Mouse (Mus musculus) C2C12 (cell line): ENCODE data around the gene Arpp21.
A peak's percentile ranks its signal among the peaks of the same experiment; 100 is the strongest.

ENCODE experiments used
- CTCF ChIP-seq: IDR thresholded peaks from one replicate; pipeline ENCODE4 v1.5.1; 2011; ENCODE audit not compliant: control insufficient read depth, insufficient read depth, insufficient read length
- MYOD1 ChIP-seq: IDR thresholded peaks from one replicate; pipeline ENCODE4 v1.6.1; 2011; ENCODE audit warnings: low read depth; ENCODE audit not compliant: control insufficient read depth, insufficient read length

- TF ChIP-seq CTCF (no peak), MYOD1 (peak; percentile 47)
These were observed 28.0 kb downstream of the Arpp21 start for GRCm38 (mm10) chr9:112207767-112208166.
